Mouse (Mus musculus) erythroblast, embryonic 14.5 days (primary cell): ENCODE data around the gene Gal3st1.

Source experiments
- GATA1 ChIP-seq: IDR thresholded peaks from 2 replicates; pipeline ENCODE4 v1.6.1; 2012; ENCODE audit warnings: low read length, inconsistent platforms, mixed read lengths
- TAL1 ChIP-seq: IDR thresholded peaks from 3 replicates; pipeline ENCODE4 v1.6.1; 2012; ENCODE audit warnings: low read length, inconsistent platforms, mixed read lengths

DNA sequence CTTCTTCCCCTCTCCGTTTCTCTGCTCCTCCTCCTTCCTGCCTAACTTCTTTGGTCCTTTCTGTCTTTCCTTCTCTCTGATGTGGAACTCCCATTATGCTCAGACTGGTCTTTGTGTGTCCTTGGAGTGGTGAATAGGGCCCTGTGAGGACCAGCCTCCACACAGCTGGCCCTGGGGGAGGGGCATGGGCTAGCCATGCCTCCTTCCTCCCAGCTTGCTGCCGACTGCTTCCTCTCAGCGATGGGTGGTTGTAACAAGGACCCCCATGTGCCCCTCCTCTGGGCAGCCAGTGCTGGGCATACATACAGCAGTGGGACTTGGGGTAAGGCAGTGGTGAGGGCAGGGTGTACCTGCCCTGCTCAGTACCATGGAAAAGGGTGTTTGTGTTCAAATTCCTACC lies 9.1 kb upstream of the Gal3st1 start:
- no peak for TF ChIP-seq GATA1
- no peak for TF ChIP-seq TAL1
